Mouse (Mus musculus): Measurements from ENCODE around the gene Tnc. TPM values are rescaled to one million over a fixed set of nuclear protein-coding genes. Genes with fewer than 3 reads are reported as not detected.

Gene Tnc
- polyA plus RNA-seq, 1 experiment: 6.6 TPM

- no peak for DNase-seq
- Histone ChIP-seq H3K27ac (ENCODE audit: insufficient read depth, low read depth, low read length) (no peak overlapping the region), H3K36me3 (ENCODE audit: control insufficient read depth, insufficient read depth, low read length) (no peaks in the 10 kb centered on the region), H3K4me3 (ENCODE audit: insufficient read depth, low read depth, low read length) (no peak overlapping the region), H3K27me3 (replicated peaks; ENCODE audit: control insufficient read depth, insufficient read depth, low read length) (no peaks in the 10 kb centered on the region), H3K4me1 (ENCODE audit: control insufficient read depth, insufficient read depth, low read length) (no peaks in the 10 kb centered on the region)
- 30% methylated on average over 7 of the region's 7 CpGs for WGBS
- TF ChIP-seq POLR2A (IDR thresholded peaks at IDR 0.05; ENCODE audit: low read depth, low read length) (no peak), CTCF (conservative IDR thresholded peaks at IDR 0.05; ENCODE audit: insufficient read depth, insufficient read length, low read depth, low read length) (no peak)
Observed at GRCm38 (mm10) chr4:64048177-64048576, 1.4 kb upstream of the Tnc start.

GRCm38 (mm10) chr4:64043893-64044292 is 2.9 kb downstream of the Tnc start:
- DNase-seq: no peak
- WGBS: 31% methylated on average over 4 of the region's 4 CpGs
- Histone ChIP-seq H3K36me3 (ENCODE audit: control insufficient read depth, insufficient read depth, low read length) (no peaks in the 10 kb centered on the region), H3K4me1 (ENCODE audit: control insufficient read depth, insufficient read depth, low read length) (no peaks in the 10 kb centered on the region), H3K4me3 (ENCODE audit: insufficient read depth, low read depth, low read length) (no peak overlapping the region), H3K27me3 (replicated peaks; ENCODE audit: control insufficient read depth, insufficient read depth, low read length) (no peaks in the 10 kb centered on the region), H3K27ac (ENCODE audit: insufficient read depth, low read depth, low read length) (no peak overlapping the region)
- TF ChIP-seq POLR2A (IDR thresholded peaks at IDR 0.05; ENCODE audit: low read depth, low read length) (no peak), CTCF (conservative IDR thresholded peaks at IDR 0.05; ENCODE audit: insufficient read depth, insufficient read length, low read depth, low read length) (no peak)

- no peaks in the 10 kb centered on the region for H3K36me3 ChIP-seq (ENCODE audit: control insufficient read depth, insufficient read depth, low read length)
- H3K4me3 ChIP-seq (ENCODE audit: insufficient read depth, low read depth, low read length): no peak overlapping the region
- DNase-seq: peak; percentile 4
- no peaks in the 10 kb centered on the region for H3K4me1 ChIP-seq (ENCODE audit: control insufficient read depth, insufficient read depth, low read length)
- H3K27ac ChIP-seq (ENCODE audit: insufficient read depth, low read depth, low read length): no peak overlapping the region
- TF ChIP-seq CTCF (conservative IDR thresholded peaks at IDR 0.05; ENCODE audit: insufficient read depth, insufficient read length, low read depth, low read length): no peak
- H3K27me3 ChIP-seq (replicated peaks; ENCODE audit: control insufficient read depth, insufficient read depth, low read length): no peaks in the 10 kb centered on the region
- 30% methylated on average over 6 of the region's 6 CpGs for WGBS
Observed at GRCm38 (mm10) chr4:64043371-64043770, 3.4 kb downstream of the Tnc start.

GRCm38 (mm10) chr4:64039091-64039490 is 7.7 kb downstream of the Tnc start:
- Histone ChIP-seq H3K36me3 (ENCODE audit: control insufficient read depth, insufficient read depth, low read length) (no peaks in the 10 kb centered on the region), H3K4me3 (ENCODE audit: insufficient read depth, low read depth, low read length) (no peak overlapping the region), H3K27ac (ENCODE audit: insufficient read depth, low read depth, low read length) (no peak overlapping the region), H3K4me1 (ENCODE audit: control insufficient read depth, insufficient read depth, low read length) (no peaks in the 10 kb centered on the region), H3K27me3 (replicated peaks; ENCODE audit: control insufficient read depth, insufficient read depth, low read length) (no peaks in the 10 kb centered on the region)
- DNase-seq: no peak
- WGBS: 38% methylated on average over 2 of the region's 2 CpGs
- TF ChIP-seq CTCF (conservative IDR thresholded peaks at IDR 0.05; ENCODE audit: insufficient read depth, insufficient read length, low read depth, low read length) (no peak), POLR2A (IDR thresholded peaks at IDR 0.05; ENCODE audit: low read depth, low read length) (no peak)

GRCm38 (mm10) chr4:64037513-64037912 is 9.3 kb downstream of the Tnc start:
- Histone ChIP-seq H3K4me1 (ENCODE audit: control insufficient read depth, insufficient read depth, low read length) (no peaks in the 10 kb centered on the region), H3K36me3 (ENCODE audit: control insufficient read depth, insufficient read depth, low read length) (no peaks in the 10 kb centered on the region), H3K4me3 (ENCODE audit: insufficient read depth, low read depth, low read length) (no peak overlapping the region), H3K27ac (ENCODE audit: insufficient read depth, low read depth, low read length) (no peak overlapping the region), H3K27me3 (replicated peaks; ENCODE audit: control insufficient read depth, insufficient read depth, low read length) (no peaks in the 10 kb centered on the region)
- no peak for DNase-seq
- WGBS: 77% methylated on average over 2 of the region's 2 CpGs
- TF ChIP-seq CTCF (conservative IDR thresholded peaks at IDR 0.05; ENCODE audit: insufficient read depth, insufficient read length, low read depth, low read length) (no peak), POLR2A (IDR thresholded peaks at IDR 0.05; ENCODE audit: low read depth, low read length) (no peak)

- H3K27me3 ChIP-seq (replicated peaks; ENCODE audit: control insufficient read depth, insufficient read depth, low read length): no peaks in the 10 kb centered on the region
- H3K4me1 ChIP-seq (ENCODE audit: control insufficient read depth, insufficient read depth, low read length): no peaks in the 10 kb centered on the region
- H3K27ac ChIP-seq (ENCODE audit: insufficient read depth, low read depth, low read length): no peak overlapping the region
- H3K36me3 ChIP-seq (ENCODE audit: control insufficient read depth, insufficient read depth, low read length): no peaks in the 10 kb centered on the region
- WGBS: 77% methylated on average over 1 of the region's 1 CpGs
- TF ChIP-seq CTCF (conservative IDR thresholded peaks at IDR 0.05; ENCODE audit: insufficient read depth, insufficient read length, low read depth, low read length): no peak
- TF ChIP-seq POLR2A (IDR thresholded peaks at IDR 0.05; ENCODE audit: low read depth, low read length): no peak
- no peak overlapping the region for H3K4me3 ChIP-seq (ENCODE audit: insufficient read depth, low read depth, low read length)
- no peak for DNase-seq
Observed at GRCm38 (mm10) chr4:64034724-64035123, 12.1 kb downstream of the Tnc start.

GRCm38 (mm10) chr4:64033191-64033590 is 13.6 kb downstream of the Tnc start:
- H3K27ac ChIP-seq (ENCODE audit: insufficient read depth, low read depth, low read length): no peak overlapping the region
- no peak for TF ChIP-seq CTCF (conservative IDR thresholded peaks at IDR 0.05; ENCODE audit: insufficient read depth, insufficient read length, low read depth, low read length)
- TF ChIP-seq POLR2A (IDR thresholded peaks at IDR 0.05; ENCODE audit: low read depth, low read length): no peak
- H3K27me3 ChIP-seq (replicated peaks; ENCODE audit: control insufficient read depth, insufficient read depth, low read length): no peaks in the 10 kb centered on the region
- H3K36me3 ChIP-seq (ENCODE audit: control insufficient read depth, insufficient read depth, low read length): no peaks in the 10 kb centered on the region
- no peak overlapping the region for H3K4me3 ChIP-seq (ENCODE audit: insufficient read depth, low read depth, low read length)
- no peaks in the 10 kb centered on the region for H3K4me1 ChIP-seq (ENCODE audit: control insufficient read depth, insufficient read depth, low read length)
- whole genome bisulfite sequencing: 42% methylated on average over 2 of the region's 2 CpGs
- no peak for DNase-seq

- DNase-seq: no peak
- no peaks in the 10 kb centered on the region for H3K36me3 ChIP-seq (ENCODE audit: control insufficient read depth, insufficient read depth, low read length)
- WGBS: 25% methylated on average over 1 of the region's 1 CpGs
- H3K4me3 ChIP-seq (ENCODE audit: insufficient read depth, low read depth, low read length): no peak overlapping the region
- no peak overlapping the region for H3K27ac ChIP-seq (ENCODE audit: insufficient read depth, low read depth, low read length)
- no peak for TF ChIP-seq POLR2A (IDR thresholded peaks at IDR 0.05; ENCODE audit: low read depth, low read length)
- TF ChIP-seq CTCF (conservative IDR thresholded peaks at IDR 0.05; ENCODE audit: insufficient read depth, insufficient read length, low read depth, low read length): no peak
- no peaks in the 10 kb centered on the region for H3K27me3 ChIP-seq (replicated peaks; ENCODE audit: control insufficient read depth, insufficient read depth, low read length)
- H3K4me1 ChIP-seq (ENCODE audit: control insufficient read depth, insufficient read depth, low read length): no peaks in the 10 kb centered on the region
Observed at GRCm38 (mm10) chr4:64029486-64029885, 17.3 kb downstream of the Tnc start.
